ENCODE assay signal across 29 mouse cellular contexts in the genomic region with DNA sequence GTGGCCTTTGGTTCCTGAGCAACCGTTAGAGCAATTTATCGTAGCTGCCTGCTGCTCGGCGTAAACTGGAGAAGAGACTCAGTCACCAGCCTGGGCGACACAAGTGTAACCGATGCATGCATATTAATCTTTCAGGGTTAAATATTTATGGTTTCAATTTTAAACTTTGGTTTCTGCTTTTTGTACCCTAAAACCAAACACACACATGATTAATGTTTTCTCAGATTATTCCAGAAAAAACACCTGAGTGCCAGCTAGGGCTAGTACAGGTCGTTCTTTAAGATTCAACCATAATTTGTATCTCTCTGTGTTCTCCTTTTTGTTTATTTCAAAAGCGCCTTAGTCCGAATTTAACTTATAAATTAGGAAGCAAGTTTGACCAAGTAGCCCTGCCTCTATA.
"Had no signal": no experiment of that assay in that cellular context is flagged by ENCODE, and none has a peak within 500 bp of the region (broad histone marks: within the 10 kb centered on the region; RNA-seq: fewer than 3 reads in every experiment).

No protein-coding gene starts in this region.

- H3K4me2 ChIP-seq: embryonic facial prominence, embryonic 12.5 days; embryonic facial prominence, embryonic 13.5 days; embryonic facial prominence, embryonic 15.5 days; forebrain, embryonic 12.5 days; forebrain, embryonic 13.5 days; forebrain, embryonic 15.5 days had no signal

- H3K4me3 ChIP-seq: embryonic facial prominence, embryonic 10.5 days; embryonic facial prominence, embryonic 12.5 days; embryonic facial prominence, embryonic 13.5 days; embryonic facial prominence, embryonic 15.5 days; erythroblast, embryonic 14.5 days; forebrain, embryonic 10.5 days; forebrain, embryonic 12.5 days; forebrain, embryonic 13.5 days; forebrain, embryonic 15.5 days; gastrocnemius, adult 2 months; heart, adult 2 months had no signal

- H3K27me3 ChIP-seq: embryonic facial prominence, embryonic 12.5 days; embryonic facial prominence, embryonic 13.5 days; embryonic facial prominence, embryonic 15.5 days; forebrain, embryonic 12.5 days; forebrain, embryonic 13.5 days; forebrain, embryonic 15.5 days had no signal

- H3K27ac ChIP-seq: embryonic facial prominence, embryonic 10.5 days; embryonic facial prominence, embryonic 12.5 days; embryonic facial prominence, embryonic 13.5 days; embryonic facial prominence, embryonic 15.5 days; forebrain, embryonic 12.5 days; forebrain, embryonic 13.5 days; forebrain, embryonic 15.5 days; gastrocnemius, adult 2 months; heart, adult 2 months had no signal

- ATAC-seq: forebrain, embryonic 13.5 days; forebrain, embryonic 14.5 days; forebrain, embryonic 15.5 days; forebrain, embryonic 16.5 days; forebrain, postnatal 0 days had no signal

- H3K4me1 ChIP-seq: embryonic facial prominence, embryonic 10.5 days; embryonic facial prominence, embryonic 12.5 days; embryonic facial prominence, embryonic 13.5 days; embryonic facial prominence, embryonic 15.5 days; forebrain, embryonic 12.5 days; forebrain, embryonic 13.5 days; forebrain, embryonic 15.5 days had no signal

- H3K9ac ChIP-seq: embryonic facial prominence, embryonic 12.5 days; embryonic facial prominence, embryonic 13.5 days; embryonic facial prominence, embryonic 15.5 days; forebrain, embryonic 12.5 days; forebrain, embryonic 13.5 days; forebrain, embryonic 15.5 days; forebrain, postnatal 0 days had no signal

- H3K9me3 ChIP-seq: embryonic facial prominence, embryonic 10.5 days; embryonic facial prominence, embryonic 12.5 days; embryonic facial prominence, embryonic 13.5 days; embryonic facial prominence, embryonic 15.5 days; forebrain, embryonic 10.5 days; forebrain, embryonic 12.5 days; forebrain, embryonic 13.5 days; forebrain, embryonic 15.5 days had no signal

- H3K36me3 ChIP-seq: embryonic facial prominence, embryonic 10.5 days; embryonic facial prominence, embryonic 12.5 days; embryonic facial prominence, embryonic 13.5 days; embryonic facial prominence, embryonic 15.5 days; forebrain, embryonic 10.5 days; forebrain, embryonic 12.5 days; forebrain, embryonic 15.5 days had no signal

- DNase-seq: cerebellum, adult 2 months; cerebellum, adult 8-10 months; cerebellum, adult 9-10 months; cerebellum, adult 9-11 months; cerebellum, postnatal 10 days; cerebellum, postnatal 14 days; cerebellum, postnatal 25 days; cerebellum, postnatal 36 days; embryo, embryonic 11 days; forebrain, postnatal 0 days; gastrocnemius, adult 2 months; gastrocnemius, postnatal 10 days; gastrocnemius, postnatal 14 days; gastrocnemius, postnatal 25 days; gastrocnemius, postnatal 36 days; heart, adult 11 months; heart, adult 18-20 months; heart, adult 2 months had no signal
